Mouse (Mus musculus) MEL (cell line): ENCODE data around the gene Tsc22d2. TPM values are rescaled to one million over a fixed set of nuclear protein-coding genes. Genes with fewer than 3 reads are reported as not detected.
A peak's percentile ranks its signal among the peaks of the same experiment; 100 is the strongest.

Experiments used
- DNase-seq: peaks from one replicate; pipeline ENCODE4 v3.0.0; 2011; ENCODE audit warnings: low read depth, low spot score
- H3K27ac ChIP-seq: 2 replicates; pipeline ENCODE4 v1.5.1; 2012; ENCODE audit warnings: low read depth, mild to moderate bottlenecking, control low read depth, low read length, moderate library complexity; ENCODE audit not compliant: control insufficient read depth
- H3K27me3 ChIP-seq, 2 experiments: fragments of 150-350 bp in 1 of 2; sonication (generic) in 1 of 2; 2 replicates each; pipeline ENCODE4 v1.6.1; 2012; ENCODE audit warnings: low read length in 2 of 2, mild to moderate bottlenecking in 2 of 2, improper control_type of control experiment in 1 of 2, moderate library complexity in 1 of 2; ENCODE audit not compliant: insufficient read depth in 2 of 2, control insufficient read depth in 1 of 2
- H3K36me3 ChIP-seq, 2 experiments: 2 replicates each; pipeline ENCODE4 v1.6.1; 2012 to 2014; ENCODE audit warnings: low read length in 2 of 2, improper control_type of control experiment in 1 of 2, inconsistent platforms in 1 of 2, mild to moderate bottlenecking in 1 of 2; ENCODE audit not compliant: insufficient read depth in 2 of 2, control insufficient read depth in 1 of 2
- H3K4me1 ChIP-seq, 2 experiments: fragments of 150-350 bp in 1 of 2; sonication (generic) in 1 of 2; 2 replicates each; pipeline ENCODE4 v1.6.1; 2012; ENCODE audit warnings: low read length in 2 of 2, improper control_type of control experiment in 1 of 2, mild to moderate bottlenecking in 1 of 2; ENCODE audit not compliant: insufficient read depth in 2 of 2, control insufficient read depth in 1 of 2
- H3K4me3 ChIP-seq, 2 experiments: fragments of 150-350 bp in 1 of 2; sonication (generic) in 1 of 2; 2 replicates each; pipeline ENCODE4 v1.5.1; 2012; ENCODE audit warnings: low read depth in 2 of 2, low read length in 2 of 2, mild to moderate bottlenecking in 2 of 2, moderate library complexity in 2 of 2, control low read depth in 1 of 2, improper control_type of control experiment in 1 of 2; ENCODE audit not compliant: control insufficient read depth in 1 of 2, insufficient read depth in 1 of 2
- H3K79me2 ChIP-seq: 2 replicates; pipeline ENCODE4 v1.6.1; 2012; ENCODE audit warnings: mild to moderate bottlenecking, low read length, moderate library complexity; ENCODE audit not compliant: control insufficient read depth, poor library complexity, insufficient read depth
- H3K9ac ChIP-seq: 2 replicates; pipeline ENCODE4 v1.6.1; 2012; ENCODE audit warnings: low read depth, mild to moderate bottlenecking, control low read depth, low read length, moderate library complexity; ENCODE audit not compliant: control insufficient read depth, poor library complexity, severe bottlenecking
- H3K9me3 ChIP-seq: fragments of 150-350 bp; sonication (generic); replicated peaks from 2 replicates; pipeline ENCODE4 v1.6.1; 2012; ENCODE audit warnings: mild to moderate bottlenecking, low read length, improper control_type of control experiment, moderate library complexity; ENCODE audit not compliant: insufficient read depth
- BHLHE40 ChIP-seq: IDR thresholded peaks from 2 replicates; pipeline ENCODE4 v1.6.1; 2012; ENCODE audit warnings: low read depth, mild to moderate bottlenecking, inconsistent platforms, low read length, improper control_type of control experiment, borderline replicate concordance
- CHD1 ChIP-seq: IDR thresholded peaks from 2 replicates; pipeline ENCODE4 v1.6.1; 2012; ENCODE audit warnings: low read depth, mild to moderate bottlenecking, inconsistent platforms, low read length, improper control_type of control experiment
- CHD2 ChIP-seq: IDR thresholded peaks from 2 replicates; pipeline ENCODE4 v1.6.1; 2011; ENCODE audit warnings: low read length, improper control_type of control experiment
- CTCF ChIP-seq, 3 experiments: IDR thresholded peaks in 2 of 3; conservative IDR thresholded peaks in 1 of 3; 2 replicates each; pipeline ENCODE4 v1.5.1; 2011 to 2012; ENCODE audit warnings: low read length in 3 of 3, low read depth in 2 of 3, mild to moderate bottlenecking in 2 of 3, improper control_type of control experiment in 1 of 3, inconsistent platforms in 1 of 3, mixed read lengths in 1 of 3, moderate library complexity in 1 of 3; ENCODE audit not compliant: control insufficient read depth in 1 of 3, insufficient read depth in 1 of 3, poor library complexity in 1 of 3, severe bottlenecking in 1 of 3
- E2F4 ChIP-seq: IDR thresholded peaks from 2 replicates; pipeline ENCODE4 v1.6.1; 2011; ENCODE audit warnings: low read depth, low read length, improper control_type of control experiment, borderline replicate concordance
- ELF1 ChIP-seq: IDR thresholded peaks from 2 replicates; pipeline ENCODE4 v1.6.1; 2014; ENCODE audit warnings: low read depth, mild to moderate bottlenecking, inconsistent platforms, low read length, improper control_type of control experiment, moderate library complexity
- EP300 ChIP-seq, 2 experiments: IDR thresholded peaks; 2 replicates each; pipeline ENCODE4 v1.6.1; 2011; ENCODE audit warnings: improper control_type of control experiment in 2 of 2, low read length in 2 of 2, low read depth in 1 of 2, mild to moderate bottlenecking in 1 of 2
- ETS1 ChIP-seq: IDR thresholded peaks from 2 replicates; pipeline ENCODE4 v1.6.1; 2012; ENCODE audit warnings: low read depth, mild to moderate bottlenecking, inconsistent platforms, low read length, improper control_type of control experiment, moderate library complexity
- GABPA ChIP-seq: IDR thresholded peaks from 2 replicates; pipeline ENCODE4 v1.6.1; 2012; ENCODE audit warnings: low read depth, mild to moderate bottlenecking, inconsistent platforms, low read length, improper control_type of control experiment, moderate library complexity
- GATA1 ChIP-seq: IDR thresholded peaks from 2 replicates; pipeline ENCODE4 v1.6.1; 2011; ENCODE audit warnings: low read depth, low read length, improper control_type of control experiment
- JUND ChIP-seq: IDR thresholded peaks from 2 replicates; pipeline ENCODE4 v1.6.1; 2011; ENCODE audit warnings: low read depth, mild to moderate bottlenecking, improper control_type of control experiment, low read length
- KAT2A ChIP-seq: conservative IDR thresholded peaks from 2 replicates; pipeline ENCODE4 v1.6.1; 2012; ENCODE audit warnings: low read depth, low read length, improper control_type of control experiment, inconsistent platforms
- MAFK ChIP-seq: IDR thresholded peaks from 2 replicates; pipeline ENCODE4 v1.6.1; 2011; ENCODE audit warnings: low read depth, mild to moderate bottlenecking, low read length, improper control_type of control experiment, borderline replicate concordance
- MAX ChIP-seq: IDR thresholded peaks from 2 replicates; pipeline ENCODE4 v1.6.1; 2011; ENCODE audit warnings: low read length, improper control_type of control experiment
- MAZ ChIP-seq: IDR thresholded peaks from 2 replicates; pipeline ENCODE4 v1.6.1; 2012; ENCODE audit warnings: low read depth, mild to moderate bottlenecking, inconsistent platforms, low read length, improper control_type of control experiment
- MEF2A ChIP-seq: IDR thresholded peaks from 2 replicates; pipeline ENCODE4 v1.6.1; 2014; ENCODE audit warnings: low read depth, mild to moderate bottlenecking, inconsistent platforms, low read length, improper control_type of control experiment; ENCODE audit not compliant: poor library complexity, insufficient replicate concordance, severe bottlenecking; ENCODE audit errors: extremely low read depth
- MXI1 ChIP-seq: IDR thresholded peaks from 2 replicates; pipeline ENCODE4 v1.6.1; 2011; ENCODE audit warnings: mild to moderate bottlenecking, low read depth, low read length, improper control_type of control experiment
- MYB ChIP-seq: IDR thresholded peaks from 2 replicates; pipeline ENCODE4 v1.6.1; 2011; ENCODE audit warnings: mild to moderate bottlenecking, low read depth, low read length, improper control_type of control experiment
- MYC ChIP-seq: IDR thresholded peaks from 2 replicates; pipeline ENCODE4 v1.6.1; 2011; ENCODE audit warnings: low read depth, mild to moderate bottlenecking, low read length, improper control_type of control experiment, moderate library complexity
- NELFE ChIP-seq: IDR thresholded peaks from 2 replicates; pipeline ENCODE4 v1.6.1; 2011; ENCODE audit warnings: low read depth, low read length, improper control_type of control experiment
- POLR2A ChIP-seq, 2 experiments: IDR thresholded peaks; 2 replicates each; pipeline ENCODE4 v1.6.1; 2011 to 2012; ENCODE audit warnings: low read length in 2 of 2, mild to moderate bottlenecking in 2 of 2, control low read depth in 1 of 2, improper control_type of control experiment in 1 of 2, low read depth in 1 of 2, moderate library complexity in 1 of 2; ENCODE audit not compliant: control insufficient read depth in 1 of 2, insufficient read depth in 1 of 2, poor library complexity in 1 of 2
- POLR2AphosphoS2 ChIP-seq: IDR thresholded peaks from 2 replicates; pipeline ENCODE4 v1.6.1; 2011; ENCODE audit warnings: low read length, improper control_type of control experiment
- POLR2AphosphoS5 ChIP-seq: IDR thresholded peaks from 2 replicates; pipeline ENCODE4 v1.6.1; 2012; ENCODE audit warnings: low read depth, borderline replicate concordance, mild to moderate bottlenecking, inconsistent platforms, low read length, moderate library complexity, mixed read lengths
- RAD21 ChIP-seq: IDR thresholded peaks from 2 replicates; pipeline ENCODE4 v1.6.1; 2011; ENCODE audit warnings: mild to moderate bottlenecking, low read depth, low read length, improper control_type of control experiment
- RCOR1 ChIP-seq: IDR thresholded peaks from 2 replicates; pipeline ENCODE4 v1.6.1; 2012; ENCODE audit warnings: low read depth, mild to moderate bottlenecking, inconsistent platforms, low read length, improper control_type of control experiment
- SIN3A ChIP-seq: IDR thresholded peaks from 2 replicates; pipeline ENCODE4 v1.6.1; 2012; ENCODE audit warnings: low read length, improper control_type of control experiment, inconsistent platforms
- SMC3 ChIP-seq: IDR thresholded peaks from 2 replicates; pipeline ENCODE4 v1.6.1; 2011; ENCODE audit warnings: low read depth, low read length, improper control_type of control experiment
- TAL1 ChIP-seq: IDR thresholded peaks from 2 replicates; pipeline ENCODE4 v1.6.1; 2012; ENCODE audit warnings: mild to moderate bottlenecking, inconsistent platforms, low read length, moderate library complexity, mixed read lengths
- TBP ChIP-seq: IDR thresholded peaks from 2 replicates; pipeline ENCODE4 v1.8.0; 2011; ENCODE audit warnings: low read depth, low read length, improper control_type of control experiment
- TCF12 ChIP-seq: IDR thresholded peaks from 2 replicates; pipeline ENCODE4 v1.6.1; 2014; ENCODE audit warnings: low read depth, mild to moderate bottlenecking, inconsistent platforms, low read length, improper control_type of control experiment, moderate library complexity
- UBTF ChIP-seq: IDR thresholded peaks from 2 replicates; pipeline ENCODE4 v1.6.1; 2012; ENCODE audit warnings: low read depth, mild to moderate bottlenecking, inconsistent platforms, low read length, improper control_type of control experiment, moderate library complexity, borderline replicate concordance; ENCODE audit not compliant: insufficient read depth
- USF1 ChIP-seq: IDR thresholded peaks from 2 replicates; pipeline ENCODE4 v1.6.1; 2014; ENCODE audit warnings: low read depth, mild to moderate bottlenecking, inconsistent platforms, low read length, improper control_type of control experiment, moderate library complexity
- ZC3H11A ChIP-seq: IDR thresholded peaks from 2 replicates; pipeline ENCODE4 v1.6.1; 2012; ENCODE audit warnings: low read depth, mild to moderate bottlenecking, inconsistent platforms, low read length, improper control_type of control experiment
- ZKSCAN1 ChIP-seq: IDR thresholded peaks from 2 replicates; pipeline ENCODE4 v1.6.1; 2012; ENCODE audit warnings: low read depth, mild to moderate bottlenecking, inconsistent platforms, low read length, improper control_type of control experiment, moderate library complexity
- ZMIZ1 ChIP-seq: IDR thresholded peaks from 2 replicates; pipeline ENCODE4 v1.6.1; 2012; ENCODE audit warnings: low read depth, mild to moderate bottlenecking, inconsistent platforms, low read length, improper control_type of control experiment, moderate library complexity
- ZNF384 ChIP-seq: IDR thresholded peaks from 2 replicates; pipeline ENCODE4 v1.6.1; 2012; ENCODE audit warnings: low read depth, mild to moderate bottlenecking, inconsistent platforms, low read length, improper control_type of control experiment
- polyA plus RNA-seq, 2 experiments: library from polyadenylated mRNA; stranded (reverse) in 1 of 2; unstranded in 1 of 2; fragments of >175 nt in 1 of 2; fragments of >200 nt in 1 of 2; gene quantifications; 2 replicates each; pipeline versions ENCODE4 v1.2.1 to v1.2.4; 2012; ENCODE audit warnings: low replicate concordance in 2 of 2, low read depth in 1 of 2; ENCODE audit not compliant: insufficient read length in 2 of 2, insufficient read depth in 1 of 2, missing spikeins in 1 of 2
- total RNA-seq: library from RNA; depleted of rRNA; stranded (reverse); fragments of 300-350 nt; gene quantifications from 2 replicates; pipeline ENCODE4 v1.2.3, GENCODE M21; 2012; rRNA removed

The Tsc22d2 gene
- total RNA-seq (10.7 and 10.9 TPM in 2 replicates), polyA plus RNA-seq (10 to 100 TPM in 1 of 2 experiments, not detected in 1; 13.3 TPM)

DNA sequence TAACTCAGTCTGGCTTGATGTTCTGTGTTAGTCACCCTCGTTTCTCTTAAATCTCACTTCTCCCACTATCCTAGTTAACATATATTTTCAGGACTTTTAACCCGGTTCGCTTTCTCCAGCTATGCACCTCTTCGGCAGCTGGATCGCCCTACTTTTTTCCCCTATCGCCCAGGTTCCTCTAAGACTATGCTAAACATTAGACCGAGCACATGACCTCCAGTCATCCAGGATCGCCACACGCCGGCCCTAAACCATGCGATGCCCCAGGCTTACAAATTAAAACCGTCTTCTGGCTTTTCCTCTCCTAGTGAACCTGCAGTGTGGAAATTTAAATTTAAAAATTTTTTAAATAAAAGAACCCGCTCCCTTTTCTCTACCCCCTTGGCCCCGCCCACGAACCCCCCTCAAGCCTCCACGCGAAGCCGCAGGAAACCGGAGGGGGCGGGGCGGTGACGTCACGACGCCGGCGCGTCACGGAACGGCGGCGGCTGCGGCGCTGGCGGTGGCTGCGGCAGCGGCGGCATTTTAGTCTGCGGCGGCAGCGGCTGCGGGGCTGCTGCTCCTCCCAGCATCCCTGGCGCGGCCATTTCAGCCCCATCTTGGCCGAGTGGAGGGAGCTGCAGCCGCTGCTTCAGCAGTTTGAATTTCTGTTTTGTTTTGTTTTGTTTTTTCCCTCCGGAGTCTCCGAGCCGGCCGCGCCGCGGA, at the start of gene Tsc22d2:
TSS of gene Tsc22d2 (plus strand) at position 482 of the 705 bp plus-strand sequence.
- H3K9ac ChIP-seq: peak within 1 kb of the TSS; percentile 99
- TF ChIP-seq ZNF384 (no peak), MAFK (no peak), SIN3A (peak; percentile 90), MEF2A (no peak), TCF12 (peak; percentile 80), CHD1 (no peak), ETS1 (peak; percentile 55), E2F4 (peak; percentile 63), TBP (peak; percentile 50; the same call in 1 of the 2 replicates), POLR2AphosphoS2 (peak; percentile 90), BHLHE40 (no peak), GATA1 (no peak), ZKSCAN1 (no peak), MAZ (peak; percentile 81; the same call in 1 of the 2 replicates), POLR2A (IDR thresholded peaks at IDR 0.05; ENCODE audit: control insufficient read depth in 1 of 2, insufficient read depth in 1 of 2, low read depth in 1 of 2, low read length in 2 of 2, poor library complexity in 1 of 2) (peak; percentile 87 to 93), JUND (no peak), MYB (0 out of 2 replicates have a peak, but pooled peaks have one; percentile 27), MXI1 (peak; percentile 90), RCOR1 (peak; percentile 10; the same call in 1 of the 2 replicates), GABPA (no peak), TAL1 (no peak), USF1 (peak; percentile 82), EP300 (IDR thresholded peaks at IDR 0.05; ENCODE audit: low read depth in 1 of 2, low read length in 2 of 2) (peak in 1 of 2 experiments; percentile 24; a peak in 1 of 4 replicates), KAT2A (no peak; the same call in 1 of the 2 replicates), NELFE (peak; percentile 98), MAX (peak; percentile 66), ZC3H11A (no peak), CHD2 (no peak), SMC3 (no peak), UBTF (peak; percentile 25; the same call in 1 of the 2 replicates), MYC (peak; percentile 82), RAD21 (no peak), CTCF (IDR thresholded peaks at IDR 0.05 in 2 of 3, conservative IDR thresholded peaks at IDR 0.05 in 1 of 3; ENCODE audit: control insufficient read depth in 1 of 3, insufficient read depth in 1 of 3, low read depth in 2 of 3, low read length in 3 of 3, poor library complexity in 1 of 3, severe bottlenecking in 1 of 3) (no peak), ELF1 (no peak; the same call in none of the 2 replicates), POLR2AphosphoS5 (no peak), ZMIZ1 (peak; percentile 96)

More for the DNA sequence above, at the start of gene Tsc22d2:
- Histone ChIP-seq H3K27ac (peak within 1 kb of the TSS; percentile 98), H3K4me3 (peak within 1 kb of the TSS; percentile 73 to 98), H3K4me1 (no peaks in the 10 kb centered on the region), H3K36me3 (peaks cover 0 to 4% of the 10 kb centered on the region in 2 experiments; a peak in 2 of 4 replicates), H3K27me3 (no peaks in the 10 kb centered on the region), H3K9me3 (no peaks in the 10 kb centered on the region), H3K79me2 (peaks cover 41% of the 10 kb centered on the region)
- DNase-seq: peak; percentile 94
